In genomic region chr11:75450936-75451335, GRCm38 (mm10) we compare ENCODE assay signal across 16 mouse cellular contexts. TPM values are rescaled to one million over a fixed set of nuclear protein-coding genes. Genes with fewer than 3 reads are reported as not detected.
DNase-seq lines count a peak whose midpoint lies in the region; ATAC-seq and TF ChIP-seq lines count a peak whose summit lies in the region.
"Had no signal": no experiment of that assay in that cellular context is flagged by ENCODE, and none has a peak within 500 bp of the region (broad histone marks: within the 10 kb centered on the region; RNA-seq: fewer than 3 reads in every experiment).

No protein-coding gene starts in this region.

- H3K27me3 ChIP-seq in forebrain, embryonic 11.5 days (ENCODE audit: control insufficient read depth, insufficient read depth, low read length): no peaks in the 10 kb centered on the region
- no peaks in the 10 kb centered on the region for H3K27me3 ChIP-seq in forebrain, postnatal 0 days (ENCODE audit: insufficient read depth, low read length)
- H3K27me3 ChIP-seq in kidney, embryonic 14.5 days (ENCODE audit: control insufficient read depth, insufficient read depth, low read length): no peaks in the 10 kb centered on the region
- H3K27me3 ChIP-seq: limb, embryonic 15.5 days; midbrain, embryonic 15.5 days had no signal

- peaks cover 8% of the 10 kb centered on the region for H3K4me1 ChIP-seq in forebrain, embryonic 11.5 days (replicated peaks; ENCODE audit: control insufficient read depth, insufficient read depth, low read length)
- H3K4me1 ChIP-seq in forebrain, postnatal 0 days (ENCODE audit: insufficient read depth): 0 out of 2 replicates have a peak, but pooled peaks cover 8% of the 10 kb centered on the region
- H3K4me1 ChIP-seq in kidney, embryonic 14.5 days (ENCODE audit: control insufficient read depth, insufficient read depth, low read length): peaks cover 12% of the 10 kb centered on the region; the same call in 1 of the 2 replicates

- 0 out of 2 replicates have a peak overlapping the region, but pooled peaks have one; percentile 8 for H3K4me2 ChIP-seq in forebrain, embryonic 11.5 days (ENCODE audit: low read depth, low read length, severe bottlenecking)
- no peak overlapping the region for H3K4me2 ChIP-seq in forebrain, postnatal 0 days (ENCODE audit: low read depth)
- no peak overlapping the region for H3K4me2 ChIP-seq in kidney, embryonic 14.5 days (replicated peaks; ENCODE audit: low read depth, low read length)
- H3K4me2 ChIP-seq: limb, embryonic 15.5 days; midbrain, embryonic 15.5 days had no signal

- no peak overlapping the region for H3K4me3 ChIP-seq in forebrain, embryonic 11.5 days (ENCODE audit: low read depth, low read length)
- no peak overlapping the region for H3K4me3 ChIP-seq in forebrain, postnatal 0 days (ENCODE audit: low read depth, low read length)
- no peak overlapping the region for H3K4me3 ChIP-seq in kidney, embryonic 14.5 days (ENCODE audit: low read length)
- H3K4me3 ChIP-seq: limb, embryonic 15.5 days; midbrain, embryonic 15.5 days had no signal

- WGBS in forebrain, embryonic 11.5 days: 88% methylated on average over 15 of the region's 15 CpGs
- 88% methylated on average over 15 of the region's 15 CpGs for WGBS in forebrain, postnatal 0 days
- WGBS in kidney, embryonic 14.5 days: 85% methylated on average over 15 of the region's 15 CpGs

- H3K9ac ChIP-seq in forebrain, embryonic 11.5 days (ENCODE audit: low read length): peak overlapping the region; percentile 20; the same call in 1 of the 2 replicates
- H3K9ac ChIP-seq in forebrain, postnatal 0 days: no peak overlapping the region
- H3K9ac ChIP-seq in kidney, embryonic 14.5 days (ENCODE audit: low read depth, low read length): peak overlapping the region; percentile 18; the same call in 1 of the 2 replicates
- H3K9ac ChIP-seq: limb, embryonic 15.5 days; midbrain, embryonic 15.5 days had no signal

- no peak for ATAC-seq in forebrain, embryonic 11.5 days (replicated peaks; ENCODE audit: low FRiP score)
- ATAC-seq in forebrain, postnatal 0 days: no peak
- no peak for ATAC-seq in kidney, embryonic 14.5 days (ENCODE audit: low FRiP score, low TSS enrichment)
- peak; percentile 11; the same call in 1 of the 2 replicates for ATAC-seq in megakaryocyte-erythroid progenitor cell, adult 5-6 weeks (replicated peaks; ENCODE audit: low FRiP score, low TSS enrichment, poor library complexity, severe bottlenecking)
- ATAC-seq: activated CD4-positive, CD25-positive, alpha-beta regulatory T cell, adult 4 months; inflammation-experienced regulatory T-cells, adult 6 months; midbrain, embryonic 15.5 days had no signal

- H3K27ac ChIP-seq in forebrain, embryonic 11.5 days (ENCODE audit: low read depth, low read length): no peak overlapping the region
- no peak overlapping the region for H3K27ac ChIP-seq in forebrain, postnatal 0 days (ENCODE audit: low read depth, low read length)
- no peak overlapping the region for H3K27ac ChIP-seq in kidney, embryonic 14.5 days (ENCODE audit: low read depth, low read length)
- H3K27ac ChIP-seq: limb, embryonic 15.5 days; midbrain, embryonic 15.5 days had no signal

- H3K36me3 ChIP-seq in forebrain, embryonic 11.5 days (ENCODE audit: control insufficient read depth, insufficient read depth, low read length): no peaks in the 10 kb centered on the region; the same call in 1 of the 2 replicates
- H3K36me3 ChIP-seq in forebrain, postnatal 0 days (ENCODE audit: insufficient read depth): peaks cover 40% of the 10 kb centered on the region
- H3K36me3 ChIP-seq in kidney, embryonic 14.5 days (ENCODE audit: control insufficient read depth, insufficient read depth, low read length): peaks cover 24% of the 10 kb centered on the region

- no peak for TF ChIP-seq CTCF in forebrain, postnatal 0 days (IDR thresholded peaks at IDR 0.05; ENCODE audit: low read depth)

- no peaks in the 10 kb centered on the region for H3K9me3 ChIP-seq in forebrain, embryonic 11.5 days (ENCODE audit: control insufficient read depth, low read length)
- H3K9me3 ChIP-seq in forebrain, postnatal 0 days (ENCODE audit: low read length): no peaks in the 10 kb centered on the region
- no peaks in the 10 kb centered on the region for H3K9me3 ChIP-seq in kidney, embryonic 14.5 days (ENCODE audit: control insufficient read depth, low read length)
- H3K9me3 ChIP-seq: limb, embryonic 15.5 days; midbrain, embryonic 15.5 days had no signal

- no peak for DNase-seq in forebrain, embryonic 11.5 days (ENCODE audit: low spot score)
- DNase-seq in forebrain, postnatal 0 days: no peak
- no peak for DNase-seq in kidney, adult 8-10 months
- DNase-seq in spleen, adult 12 weeks (ENCODE audit: low spot score): peak; percentile 40
- no peak for DNase-seq in spleen, adult 18-20 months
- DNase-seq in left cerebral cortex, adult 9 months (ENCODE audit: low spot score in 2 of 2): no peak
- DNase-seq: cerebellum, postnatal 36 days; right cerebral cortex, postnatal 4 days; thymus, adult 2 months had no signal

RNA-seq across cellular contexts. Expression of gene Wdr81, which starts 3.6 kb away (rescaled TPM):
- polyA plus RNA-seq in forebrain, embryonic 11.5 days (2014; fragmentation: Nextera tagmentation; extraction: Ambion mirVana): 6.3 and 6.5 TPM in 2 replicates
- total RNA-seq in forebrain, postnatal 0 days (2014; rRNA removed): 15.8 and 15.9 TPM in 2 replicates
- 4.2 and 4.9 TPM in 2 replicates for polyA plus RNA-seq in forebrain, postnatal 0 days (2015; fragmentation: Nextera tagmentation; extraction: Ambion mirVana)
- polyA plus RNA-seq in kidney, embryonic 14.5 days (2014; fragmentation: Nextera tagmentation; extraction: Ambion mirVana): 2.8 and 4.8 TPM in 2 replicates
- total RNA-seq in megakaryocyte-erythroid progenitor cell, adult 5-6 weeks (2014; fragmentation: Nextera tagmentation): 24.6 and 32.2 TPM in 2 replicates
- 7.1 and 23.4 TPM in 2 replicates for total RNA-seq in megakaryocyte-erythroid progenitor cell, adult 5-6 weeks (2017)

RNA-seq across cellular contexts. Expression of gene Tlcd2, which starts 10.6 kb away (rescaled TPM):
- polyA plus RNA-seq in forebrain, embryonic 11.5 days (2014; fragmentation: Nextera tagmentation; extraction: Ambion mirVana): 9.5 TPM in 2 replicates
- 0.31 and 1.4 TPM in 2 replicates for total RNA-seq in forebrain, postnatal 0 days (2014; rRNA removed)
- 0.79 and 1.2 TPM in 2 replicates for polyA plus RNA-seq in forebrain, postnatal 0 days (2015; fragmentation: Nextera tagmentation; extraction: Ambion mirVana)
- 20.7 and 21.0 TPM in 2 replicates for polyA plus RNA-seq in kidney, embryonic 14.5 days (2014; fragmentation: Nextera tagmentation; extraction: Ambion mirVana)
- total RNA-seq in megakaryocyte-erythroid progenitor cell, adult 5-6 weeks (2014; fragmentation: Nextera tagmentation): 13.8 and 19.9 TPM in 2 replicates
- total RNA-seq in megakaryocyte-erythroid progenitor cell, adult 5-6 weeks (2017): 9.5 and 14.7 TPM in 2 replicates

RNA-seq across cellular contexts. Expression of gene Serpinf2, which starts 11.5 kb away (rescaled TPM):
- not detected in 2 replicates for polyA plus RNA-seq in forebrain, embryonic 11.5 days (2014; fragmentation: Nextera tagmentation; extraction: Ambion mirVana)
- total RNA-seq in forebrain, postnatal 0 days (2014; rRNA removed): 0.24 TPM in 1 of 2 replicates, not detected in the other
- polyA plus RNA-seq in forebrain, postnatal 0 days (2015; fragmentation: Nextera tagmentation; extraction: Ambion mirVana): not detected in 2 replicates
- 3.9 and 8.4 TPM in 2 replicates for polyA plus RNA-seq in kidney, embryonic 14.5 days (2014; fragmentation: Nextera tagmentation; extraction: Ambion mirVana)
- total RNA-seq in megakaryocyte-erythroid progenitor cell, adult 5-6 weeks (2014; fragmentation: Nextera tagmentation): 1.3 TPM in 1 of 2 replicates, not detected in the other
- not detected in 2 replicates for total RNA-seq in megakaryocyte-erythroid progenitor cell, adult 5-6 weeks (2017)
- total RNA-seq: MEL had no signal
- polyA plus RNA-seq: activated CD4-positive, CD25-positive, alpha-beta regulatory T cell, adult 4 months; inflammation-experienced regulatory T-cells, adult 6 months; midbrain, embryonic 15.5 days had no signal

RNA-seq across cellular contexts. Expression of gene Serpinf1, which starts 28.4 kb away (rescaled TPM):
- polyA plus RNA-seq in forebrain, embryonic 11.5 days (2014; fragmentation: Nextera tagmentation; extraction: Ambion mirVana): 53.6 and 69.3 TPM in 2 replicates
- total RNA-seq in forebrain, postnatal 0 days (2014; rRNA removed): 43.0 and 53.3 TPM in 2 replicates
- 44.6 and 57.7 TPM in 2 replicates for polyA plus RNA-seq in forebrain, postnatal 0 days (2015; fragmentation: Nextera tagmentation; extraction: Ambion mirVana)
- 118 and 120 TPM in 2 replicates for polyA plus RNA-seq in kidney, embryonic 14.5 days (2014; fragmentation: Nextera tagmentation; extraction: Ambion mirVana)
- total RNA-seq in megakaryocyte-erythroid progenitor cell, adult 5-6 weeks (2014; fragmentation: Nextera tagmentation): 0.59 TPM in 1 of 2 replicates, not detected in the other
- 0.47 and 6.4 TPM in 2 replicates for total RNA-seq in megakaryocyte-erythroid progenitor cell, adult 5-6 weeks (2017)
- total RNA-seq: MEL had no signal

RNA-seq across cellular contexts. Expression of gene Prpf8, which starts 35.7 kb away (rescaled TPM):
- polyA plus RNA-seq in forebrain, embryonic 11.5 days (2014; fragmentation: Nextera tagmentation; extraction: Ambion mirVana): 133 TPM in 2 replicates
- 89.0 and 120 TPM in 2 replicates for total RNA-seq in forebrain, postnatal 0 days (2014; rRNA removed)
- polyA plus RNA-seq in forebrain, postnatal 0 days (2015; fragmentation: Nextera tagmentation; extraction: Ambion mirVana): 25.6 and 27.9 TPM in 2 replicates
- polyA plus RNA-seq in kidney, embryonic 14.5 days (2014; fragmentation: Nextera tagmentation; extraction: Ambion mirVana): 56.4 and 103 TPM in 2 replicates
- 160 and 198 TPM in 2 replicates for total RNA-seq in megakaryocyte-erythroid progenitor cell, adult 5-6 weeks (2014; fragmentation: Nextera tagmentation)
- total RNA-seq in megakaryocyte-erythroid progenitor cell, adult 5-6 weeks (2017): 118 and 144 TPM in 2 replicates
